Mouse (Mus musculus): ENCODE measurements around the gene Trim2.

The Trim2 gene

GRCm38 (mm10) chr3:84181717-84182116 lies 125.0 kb downstream of the Trim2 start:
- no peak for DNase-seq

GRCm38 (mm10) chr3:84181102-84181501 lies 125.6 kb downstream of the Trim2 start:
- DNase-seq: no peak

- no peak for DNase-seq
These were observed 126.4 kb downstream of the Trim2 start for GRCm38 (mm10) chr3:84180304-84180703.

GRCm38 (mm10) chr3:84177834-84178233 lies 128.8 kb downstream of the Trim2 start:
- no peak for DNase-seq

- DNase-seq: peak; percentile 82 to 85
These were observed 131.1 kb downstream of the Trim2 start for GRCm38 (mm10) chr3:84175337-84176315.

- no peak for DNase-seq
These were observed 133.0 kb downstream of the Trim2 start, which contains the start of gene Gm6525 for GRCm38 (mm10) chr3:84173581-84174154. Gene Gm6525, plus strand, starts transcription at chr3:84174104.

GRCm38 (mm10) chr3:84172406-84172805 lies 134.3 kb downstream of the Trim2 start:
- no peak for DNase-seq

- no peak for DNase-seq
These were observed 137.2 kb downstream of the Trim2 start for GRCm38 (mm10) chr3:84169393-84170005.

- DNase-seq: no peak
These were observed 137.7 kb downstream of the Trim2 start for GRCm38 (mm10) chr3:84168943-84169342.

GRCm38 (mm10) chr3:84166073-84166472 lies 140.6 kb downstream of the Trim2 start:
- no peak for DNase-seq

- DNase-seq: no peak
These were observed 141.3 kb downstream of the Trim2 start for GRCm38 (mm10) chr3:84165391-84165790.

- no peak for DNase-seq
These were observed 148.9 kb downstream of the Trim2 start for GRCm38 (mm10) chr3:84157559-84158350.

- DNase-seq: no peak
These were observed 149.7 kb downstream of the Trim2 start for GRCm38 (mm10) chr3:84157011-84157410.

GRCm38 (mm10) chr3:84156105-84156504 lies 150.6 kb downstream of the Trim2 start:
- no peak for DNase-seq

GRCm38 (mm10) chr3:84155558-84156006 lies 151.1 kb downstream of the Trim2 start, which contains the start of gene Mnd1:
Gene Mnd1, minus strand, starts transcription at chr3:84155786.
- peak; percentile 98 to 99 for DNase-seq

- no peak for DNase-seq
These were observed 151.5 kb downstream of the Trim2 start for GRCm38 (mm10) chr3:84155146-84155545.

GRCm38 (mm10) chr3:84154721-84155141 lies 151.9 kb downstream of the Trim2 start:
- no peak for DNase-seq

GRCm38 (mm10) chr3:84149831-84150230 lies 156.8 kb downstream of the Trim2 start:
- DNase-seq: no peak

- DNase-seq: no peak
These were observed 165.7 kb downstream of the Trim2 start for GRCm38 (mm10) chr3:84140947-84141346.

- DNase-seq: no peak
These were observed 170.2 kb downstream of the Trim2 start for GRCm38 (mm10) chr3:84136509-84136908.

- DNase-seq: no peak
These were observed 170.7 kb downstream of the Trim2 start for GRCm38 (mm10) chr3:84135933-84136332.

- DNase-seq: peak; percentile 24 to 69
These were observed 171.3 kb downstream of the Trim2 start for GRCm38 (mm10) chr3:84135387-84135786.

Data from kidney, postnatal 25 days (tissue).